23 mouse cellular contexts compared by ENCODE assay signal in the genomic region with DNA sequence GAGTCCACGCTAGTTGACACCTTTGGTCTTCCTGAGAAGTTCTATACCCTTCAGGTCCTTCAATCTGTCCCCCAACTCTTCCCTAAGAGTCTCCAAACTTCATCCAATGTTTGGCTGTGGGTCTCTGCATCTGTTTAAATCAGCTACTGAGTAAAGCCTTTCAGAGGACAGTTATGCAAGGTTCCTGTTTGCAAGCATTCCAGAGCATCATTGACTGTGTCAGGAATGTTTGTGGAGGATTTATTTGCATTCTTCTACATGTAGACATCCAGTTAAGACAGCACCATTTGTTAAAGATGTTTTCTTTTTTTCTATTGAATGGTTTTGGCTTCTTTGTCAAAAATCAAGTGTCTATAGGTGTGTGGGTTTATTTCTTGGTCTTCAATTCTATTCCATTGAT. TPM values are rescaled to one million over a fixed set of nuclear protein-coding genes. Genes with fewer than 3 reads are reported as not detected.
"Had no signal": no experiment of that assay in that cellular context is flagged by ENCODE, and none has a peak within 500 bp of the region (broad histone marks: within the 10 kb centered on the region; RNA-seq: fewer than 3 reads in every experiment).

No protein-coding gene starts in this region.

- H3K4me2 ChIP-seq: neural tube, embryonic 13.5 days; neural tube, embryonic 15.5 days; stomach, embryonic 15.5 days had no signal

- DNase-seq: retina, postnatal 1 day; right cerebral cortex, adult 18-20 months; right cerebral cortex, postnatal 14 days; right cerebral cortex, postnatal 25 days; right cerebral cortex, postnatal 4 days; spleen, adult 18-20 months; thymus, adult 18-20 months; thymus, adult 2 months; thymus, postnatal 14 days; thymus, postnatal 25 days; thymus, postnatal 36 days; thymus, postnatal 4 days had no signal

- H3K27ac ChIP-seq: neural tube, embryonic 13.5 days; neural tube, embryonic 15.5 days; stomach, embryonic 15.5 days; stomach, postnatal 0 days had no signal

- H3K4me1 ChIP-seq: neural tube, embryonic 13.5 days; neural tube, embryonic 15.5 days; stomach, embryonic 15.5 days had no signal

- H3K9ac ChIP-seq: neural tube, embryonic 13.5 days; neural tube, embryonic 15.5 days; stomach, embryonic 15.5 days had no signal

- H3K9me3 ChIP-seq: neural tube, embryonic 13.5 days; neural tube, embryonic 15.5 days; stomach, embryonic 15.5 days had no signal

- H3K27me3 ChIP-seq: neural tube, embryonic 13.5 days; neural tube, embryonic 15.5 days; stomach, embryonic 15.5 days had no signal

- H3K4me3 ChIP-seq: neural tube, embryonic 13.5 days; neural tube, embryonic 15.5 days; stomach, embryonic 15.5 days had no signal

- H3K36me3 ChIP-seq: neural tube, embryonic 13.5 days; neural tube, embryonic 15.5 days; stomach, embryonic 15.5 days had no signal

RNA-seq across cellular contexts. Expression of gene Catsperb, which starts 21.7 kb away (rescaled TPM):
- polyA plus RNA-seq: neural tube, embryonic 13.5 days; neural tube, embryonic 14.5 days; neural tube, embryonic 15.5 days; small intestine, adult 2 months; spleen, adult 2 months; stomach, embryonic 14.5 days; stomach, embryonic 15.5 days; stomach, embryonic 16.5 days; stomach, postnatal 0 days; thymus, adult 2 months; thymus, postnatal 0 days; urinary bladder, adult 2 months had no signal
